Mouse (Mus musculus): ENCODE results near the gene Gm6040.

Gm6040 gene

GRCm38 (mm10) chr8:20921971-20922370 is at the start of gene Gm6040:
TSS of gene Gm6040 (minus strand) at chr8:20922071.
- no peak for DNase-seq (ENCODE audit: low spot score in 2 of 2)

GRCm38 (mm10) chr8:20964531-20964930 is 42.7 kb upstream of the Gm6040 start:
- DNase-seq (ENCODE audit: low spot score in 2 of 2) = no peak

- no peak for DNase-seq (ENCODE audit: low spot score in 2 of 2)
These were observed 22.7 kb upstream of the Gm6040 start, which contains the start of gene AY761185 for GRCm38 (mm10) chr8:20944610-20945009. TSS of gene AY761185 (minus strand) at chr8:20944710.

- no peak for DNase-seq (ENCODE audit: low spot score in 2 of 2)
These were observed 9.6 kb downstream of the Gm6040 start for GRCm38 (mm10) chr8:20912288-20912687.

GRCm38 (mm10) chr8:20908256-20908655 is 13.6 kb downstream of the Gm6040 start:
- no peak for DNase-seq (ENCODE audit: low spot score in 2 of 2)

GRCm38 (mm10) chr8:20907119-20907518 is 14.8 kb downstream of the Gm6040 start:
- no peak for DNase-seq (ENCODE audit: low spot score in 2 of 2)

GRCm38 (mm10) chr8:20902527-20902926 is 19.3 kb downstream of the Gm6040 start, which contains the start of gene Gm15056:
TSS of gene Gm15056 (minus strand) at chr8:20902627.
- no peak for DNase-seq (ENCODE audit: low spot score in 2 of 2)

GRCm38 (mm10) chr8:20892369-20892768 is 29.5 kb downstream of the Gm6040 start, which contains the start of gene Defb33:
TSS of gene Defb33 (plus strand) at chr8:20892669.
- no peak for DNase-seq (ENCODE audit: low spot score in 2 of 2)

GRCm38 (mm10) chr8:20874608-20875007 is 47.3 kb downstream of the Gm6040 start:
- DNase-seq (ENCODE audit: low spot score in 2 of 2) = no peak

All from spleen, postnatal 10 days (tissue).